Mouse (Mus musculus) gastrocnemius, adult 2 months (tissue): ENCODE results near the gene Epor. TPM values are rescaled to one million over a fixed set of nuclear protein-coding genes. Genes with fewer than 3 reads are reported as not detected.

Source experiments
- DNase-seq: peaks from one replicate; pipeline ENCODE4 v3.0.0; 2022
- H3K27ac ChIP-seq: fragments of 200-600 bp; 2 replicates; pipeline ENCODE4 v1.8.1; 2022; ENCODE audit warnings: mild to moderate bottlenecking
- H3K4me3 ChIP-seq: fragments of 200-600 bp; 2 replicates; pipeline ENCODE4 v1.8.1; 2022; ENCODE audit warnings: mild to moderate bottlenecking, moderate library complexity
- CTCF ChIP-seq: fragments of 200-600 bp; IDR thresholded peaks from 2 replicates; pipeline ENCODE4 v1.8.1; 2022; ENCODE audit warnings: antibody characterized with exemption, mild to moderate bottlenecking, moderate library complexity
- intact Hi-C: fragments of 180-260 bp; cut with DNase I; formaldehyde crosslinking; loops from one replicate; pipeline ENCODE4 v1.15.1; 2025
- long read RNA-seq, 2 experiments: library from polyadenylated mRNA; stranded (forward); transcript quantifications; one replicate each; pipeline ENCODE4 v2.0.0; 2021
- total RNA-seq, 2 experiments: library from RNA; stranded (reverse); gene quantifications; 2 replicates each; pipeline ENCODE4 v1.2.3; 2021

Gene Epor
- total RNA-seq = under 1 TPM; 0.23 to 0.25 TPM
- long read RNA-seq, experiment 1 = 0 reads
- long read RNA-seq, experiment 2 = 0 reads

GRCm38 (mm10) chr9:21963417-21963816, at the start of gene Epor:
Gene Epor (minus strand): TSS chr9:21963506.
- Histone ChIP-seq H3K27ac (no peak within 1 kb of the TSS; the same call in 1 of the 2 replicates), H3K4me3 (peak within 1 kb of the TSS; percentile 68)
- no peak for TF ChIP-seq CTCF
- intact Hi-C loops = no loop called here
- DNase-seq = peak; percentile 58

GRCm38 (mm10) chr9:22012731-22013130, 49.4 kb upstream of the Epor start:
- no peak overlapping the region for H3K27ac ChIP-seq
- no peak for TF ChIP-seq CTCF
- no peak for DNase-seq

GRCm38 (mm10) chr9:22011055-22011454, 47.7 kb upstream of the Epor start:
- TF ChIP-seq CTCF = no peak
- Histone ChIP-seq H3K27ac (no peak overlapping the region), H3K4me3 (no peak overlapping the region)
- DNase-seq = peak; percentile 10
- intact Hi-C loops = no loop called here

More at GRCm38 (mm10) chr9:22012731-22013130, 49.4 kb upstream of the Epor start:
- H3K4me3 ChIP-seq = no peak overlapping the region
- intact Hi-C loops = no loop called here

- H3K4me3 ChIP-seq = no peak overlapping the region
- intact Hi-C loops = loop anchor here (5.0 to 10.0 kb wide), 2 partner anchors 68 to 150 kb away; partner anchors contain the start of genes Gm49318, Pigyl and Zfp653
- no peak for TF ChIP-seq CTCF
- H3K27ac ChIP-seq = no peak overlapping the region
- DNase-seq = no peak
These were observed 41.2 kb upstream of the Epor start for GRCm38 (mm10) chr9:22004546-22004945.

GRCm38 (mm10) chr9:22003163-22003554, 39.9 kb upstream of the Epor start:
- intact Hi-C loops = loop anchor here (2.0 to 10.0 kb wide), 3 partner anchors 46 to 152 kb away; partner anchors contain the start of genes Gm49318, Pigyl and Zfp653
- Histone ChIP-seq H3K4me3 (peak overlapping the region; percentile 94), H3K27ac (peak overlapping the region; percentile 89)
- TF ChIP-seq CTCF = no peak
- peak; percentile 39 for DNase-seq

- TF ChIP-seq CTCF = no peak
- Histone ChIP-seq H3K4me3 (peak within 1 kb of the TSS; percentile 94), H3K27ac (peak within 1 kb of the TSS; percentile 89)
- DNase-seq = peak; percentile 100
- intact Hi-C loops = loop anchor here (2.0 to 10.0 kb wide), 3 partner anchors 46 to 152 kb away; partner anchors contain the start of genes Gm49318, Pigyl and Zfp653
These were observed 39.2 kb upstream of the Epor start, which contains the start of the genes Ccdc151 and Prkcsh for GRCm38 (mm10) chr9:22002194-22003162. Gene Ccdc151 (minus strand): TSS chr9:22002634. Gene Prkcsh (plus strand): TSS chr9:22002806.

GRCm38 (mm10) chr9:22001633-22002032, 38.3 kb upstream of the Epor start:
- intact Hi-C loops = loop anchor here (2.0 to 10.0 kb wide), 3 partner anchors 45 to 153 kb away; partner anchors contain the start of genes Gm49318, Pigyl and Zfp653

GRCm38 (mm10) chr9:22000296-22000695, 37.0 kb upstream of the Epor start:
- Histone ChIP-seq H3K4me3 (no peak overlapping the region), H3K27ac (no peak overlapping the region)
- intact Hi-C loops = loop anchor here (5.0 to 10.0 kb wide), 2 partner anchors 72 to 155 kb away; partner anchors contain the start of genes Gm49318, Pigyl and Zfp653
- no peak for DNase-seq
- no peak for TF ChIP-seq CTCF

More at GRCm38 (mm10) chr9:22001633-22002032, 38.3 kb upstream of the Epor start:
- no peak overlapping the region for H3K4me3 ChIP-seq
- no peak overlapping the region for H3K27ac ChIP-seq
- DNase-seq = no peak
- no peak for TF ChIP-seq CTCF

- no peak for TF ChIP-seq CTCF
- intact Hi-C loops = no loop called here
- no peak overlapping the region for H3K4me3 ChIP-seq
- no peak overlapping the region for H3K27ac ChIP-seq
- DNase-seq = no peak
These were observed 33.0 kb upstream of the Epor start for GRCm38 (mm10) chr9:21996178-21996867.

- no peak overlapping the region for H3K27ac ChIP-seq
- intact Hi-C loops = no loop called here
- TF ChIP-seq CTCF = no peak
- H3K4me3 ChIP-seq = no peak overlapping the region
- no peak for DNase-seq
These were observed 28.9 kb upstream of the Epor start for GRCm38 (mm10) chr9:21992227-21992626.

GRCm38 (mm10) chr9:21989230-21990110, 26.2 kb upstream of the Epor start, which contains the start of gene Rgl3:
Gene Rgl3 (minus strand): TSS chr9:21989446.
- TF ChIP-seq CTCF = no peak
- intact Hi-C loops = no loop called here
- peak within 1 kb of the TSS; percentile 78 for H3K4me3 ChIP-seq
- no peak within 1 kb of the TSS for H3K27ac ChIP-seq
- DNase-seq = peak; percentile 76
